Mouse (Mus musculus) liver, adult 2 months (tissue): ENCODE measurements at regions not wholly inside any gene's neighbourhood (a gene's known extent, or its start where the extent isn't known, plus 50 kb on each side); places are given as distances from the start of the nearest gene placed in this dataset.

Experiments used
- CTCF ChIP-seq: fragments of 200-500 bp; IDR thresholded peaks from 2 replicates; pipeline ENCODE4 v1.5.1; 2011; ENCODE audit warnings: low read depth, low read length, control low read depth
- POLR2A ChIP-seq: fragments of 200-500 bp; IDR thresholded peaks from 2 replicates; pipeline ENCODE4 v1.6.1; 2011; ENCODE audit warnings: low read length, control low read depth; ENCODE audit not compliant: insufficient read depth; ENCODE audit errors: extremely low read depth

DNA sequence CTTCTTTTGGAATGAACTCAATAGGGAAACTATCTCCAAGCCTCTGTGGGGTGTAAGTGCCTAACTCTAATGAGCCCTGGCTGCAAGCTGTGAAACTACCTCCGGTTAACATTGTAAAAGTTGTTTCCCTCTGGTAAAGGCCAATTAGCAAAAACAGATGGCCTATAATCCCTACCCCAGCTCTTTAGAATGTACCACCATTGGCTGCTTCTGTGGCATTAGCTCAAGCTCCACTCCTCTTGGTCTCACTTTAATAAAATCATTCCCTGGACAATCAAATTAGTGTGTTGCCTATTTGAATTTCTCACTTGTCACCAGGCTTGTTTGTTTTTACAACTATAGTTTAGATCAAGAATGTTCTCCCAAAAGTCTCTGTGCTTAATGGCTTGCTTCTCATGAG lies 213.3 kb downstream of the Zwint start:
- TF ChIP-seq POLR2A (no peak), CTCF (no peak)
